Mouse (Mus musculus) heart, adult 2 months (tissue): ENCODE measurements around the gene Bbs7.

Source experiments
- CTCF ChIP-seq: fragments of 200-600 bp; IDR thresholded peaks from 2 replicates; pipeline ENCODE4 v1.8.1; 2022; ENCODE audit warnings: antibody characterized with exemption, mild to moderate bottlenecking, moderate library complexity
- POLR2A ChIP-seq: fragments of 200-500 bp; IDR thresholded peaks from 2 replicates; pipeline ENCODE4 v1.6.1; 2011; ENCODE audit warnings: mild to moderate bottlenecking, low read depth, low read length, control low read depth; ENCODE audit not compliant: insufficient read depth

DNA sequence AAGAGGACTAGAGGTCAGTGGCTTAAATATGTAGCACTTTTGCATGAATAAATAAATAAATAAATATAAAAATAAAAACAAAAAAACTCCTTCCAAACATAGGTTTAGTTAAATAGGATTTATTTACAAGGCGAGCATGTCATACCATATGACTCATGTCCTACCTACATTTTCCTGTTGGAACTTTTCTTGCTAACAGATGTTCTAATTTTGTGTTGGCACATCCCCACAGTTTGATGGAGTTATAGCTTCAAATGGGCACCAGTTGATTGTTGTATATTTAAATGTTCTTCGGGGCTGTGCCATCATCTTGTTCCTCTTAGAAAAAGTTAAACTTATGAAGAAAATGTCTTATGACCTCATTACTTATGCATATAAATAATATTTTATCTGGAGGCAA, 71.9 kb downstream of the Bbs7 start:
- TF ChIP-seq CTCF (no peak), POLR2A (no peak)
